Mouse (Mus musculus): ENCODE data around the gene Pam.

The Pam gene

GRCm38 (mm10) chr1:97754392-97754791, 341.1 kb downstream of the Pam start:
- DNase-seq: no peak

GRCm38 (mm10) chr1:97753216-97753615, 342.2 kb downstream of the Pam start:
- no peak for DNase-seq

GRCm38 (mm10) chr1:97748163-97748562, 347.3 kb downstream of the Pam start:
- DNase-seq: no peak

GRCm38 (mm10) chr1:97746261-97746660, 349.2 kb downstream of the Pam start:
- no peak for DNase-seq

- no peak for DNase-seq
These were observed 349.7 kb downstream of the Pam start for GRCm38 (mm10) chr1:97745712-97746111.
